ENCODE assay signal across 10 mouse cellular contexts in the genomic region with DNA sequence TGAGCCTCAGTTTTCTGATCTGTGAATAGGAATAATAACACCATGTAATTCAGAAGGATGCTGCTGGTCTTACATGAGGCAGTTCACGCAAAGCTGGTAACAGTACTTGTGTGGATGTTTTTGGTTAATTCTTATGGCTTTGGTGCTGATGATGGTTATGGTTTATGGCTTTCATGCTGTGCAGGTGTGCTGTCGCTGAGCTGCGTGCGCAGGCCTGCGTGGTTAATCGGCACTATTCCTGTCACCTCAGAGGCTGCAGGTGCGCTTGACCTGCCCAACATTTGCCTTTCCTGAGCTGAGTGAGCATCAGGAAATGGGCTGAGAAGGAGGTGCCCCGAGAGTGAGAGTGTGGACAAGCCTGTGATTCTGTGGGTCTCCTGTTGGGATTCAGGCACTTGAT.
"Had no signal": no experiment of that assay in that cellular context is flagged by ENCODE, and none has a peak within 500 bp of the region (broad histone marks: within the 10 kb centered on the region; RNA-seq: fewer than 3 reads in every experiment).

No protein-coding gene starts in this region.

- H3K27me3 ChIP-seq: liver, embryonic 13.5 days; midbrain, embryonic 13.5 days had no signal

- DNase-seq: kidney, adult 2 months; kidney, postnatal 25 days; liver, embryonic 13.5 days; lung, adult 2 months; lung, postnatal 14 days; lung, postnatal 4 days had no signal

- H3K36me3 ChIP-seq: liver, embryonic 13.5 days; midbrain, embryonic 10.5 days; midbrain, embryonic 13.5 days had no signal

- H3K27ac ChIP-seq: kidney, postnatal 0 days; liver, embryonic 13.5 days; midbrain, embryonic 10.5 days; midbrain, embryonic 13.5 days had no signal

- H3K4me2 ChIP-seq: midbrain, embryonic 13.5 days had no signal

- ATAC-seq: intestine, embryonic 16.5 days; midbrain, embryonic 13.5 days had no signal

- H3K9ac ChIP-seq: liver, embryonic 13.5 days; midbrain, embryonic 13.5 days had no signal

- H3K9me3 ChIP-seq: liver, embryonic 13.5 days; midbrain, embryonic 10.5 days; midbrain, embryonic 13.5 days had no signal

- H3K4me3 ChIP-seq: liver, embryonic 13.5 days; midbrain, embryonic 10.5 days; midbrain, embryonic 13.5 days had no signal
